ENCODE assay signal across 8 mouse cellular contexts in genomic region chr11:120234776-120235181, GRCm38 (mm10). TPM values are rescaled to one million over a fixed set of nuclear protein-coding genes. Genes with fewer than 3 reads are reported as not detected.
DNase-seq lines count a peak whose midpoint lies in the region; ATAC-seq and TF ChIP-seq lines count a peak whose summit lies in the region.

No protein-coding gene starts in this region.

- H3K27me3 ChIP-seq in G1E (ENCODE audit: insufficient read depth, low read length): peaks cover 75% of the 10 kb centered on the region
- H3K27me3 ChIP-seq in hindbrain, embryonic 11.5 days (ENCODE audit: control insufficient read depth, insufficient read depth, low read length): no peaks in the 10 kb centered on the region
- H3K27me3 ChIP-seq in liver, embryonic 14.5 days (ENCODE audit: control insufficient read depth, insufficient read depth, low read length): peaks cover 89% of the 10 kb centered on the region
- H3K27me3 ChIP-seq in stomach, postnatal 0 days (ENCODE audit: control insufficient read depth, insufficient read depth, low read length): no peaks in the 10 kb centered on the region

- no peak for TF ChIP-seq EP300 in liver, embryonic 14.5 days (IDR thresholded peaks at IDR 0.05; ENCODE audit: low read depth)
- no peak for TF ChIP-seq EP300 in stomach, postnatal 0 days (optimal IDR thresholded peaks at IDR 0.05)

- H3K4me3 ChIP-seq in left cerebral cortex, adult 2 months: peak overlapping the region; percentile 89
- H3K4me3 ChIP-seq in G1E (ENCODE audit: low read depth, low read length): peak overlapping the region; percentile 6; the same call in 1 of the 2 replicates
- H3K4me3 ChIP-seq in hindbrain, embryonic 11.5 days (ENCODE audit: low read depth, low read length): peak overlapping the region; percentile 87
- H3K4me3 ChIP-seq in liver, embryonic 14.5 days (ENCODE audit: insufficient read depth in 1 of 2, low read depth in 2 of 2, low read length in 2 of 2): peak overlapping the region; percentile 58 to 63
- H3K4me3 ChIP-seq in stomach, postnatal 0 days (ENCODE audit: low read depth, low read length): peak overlapping the region; percentile 64

- TF ChIP-seq CTCF in left cerebral cortex, adult 2 months (IDR thresholded peaks at IDR 0.05): no peak
- TF ChIP-seq CTCF in G1E (IDR thresholded peaks at IDR 0.05; ENCODE audit: low read depth, low read length): no peak
- TF ChIP-seq CTCF in liver, embryonic 14.5 days (IDR thresholded peaks at IDR 0.05; ENCODE audit: low read depth): no peak
- no peak for TF ChIP-seq CTCF in stomach, postnatal 0 days (IDR thresholded peaks at IDR 0.05; ENCODE audit: low read depth)

- peaks cover 54% of the 10 kb centered on the region for H3K9me3 ChIP-seq in G1E (replicated peaks)
- no peaks in the 10 kb centered on the region for H3K9me3 ChIP-seq in hindbrain, embryonic 11.5 days (ENCODE audit: control insufficient read depth, low read length)
- no peaks in the 10 kb centered on the region for H3K9me3 ChIP-seq in liver, embryonic 14.5 days (ENCODE audit: control insufficient read depth, low read length)
- no peaks in the 10 kb centered on the region for H3K9me3 ChIP-seq in stomach, postnatal 0 days (ENCODE audit: control insufficient read depth, low read length)

- H3K27ac ChIP-seq in left cerebral cortex, adult 2 months: peak overlapping the region; percentile 95
- peak overlapping the region; percentile 99 for H3K27ac ChIP-seq in hindbrain, embryonic 11.5 days (ENCODE audit: low read depth, low read length)
- no peak overlapping the region for H3K27ac ChIP-seq in liver, embryonic 14.5 days
- peak overlapping the region; percentile 92 for H3K27ac ChIP-seq in stomach, postnatal 0 days (replicated peaks)

- H3K4me2 ChIP-seq in hindbrain, embryonic 11.5 days (replicated peaks; ENCODE audit: low read depth, low read length): peak overlapping the region; percentile 95
- peak overlapping the region; percentile 71 for H3K4me2 ChIP-seq in liver, embryonic 14.5 days (ENCODE audit: low read depth)
- H3K4me2 ChIP-seq in stomach, postnatal 0 days (replicated peaks; ENCODE audit: low read depth): peak overlapping the region; percentile 100

- intact Hi-C loops in left cerebral cortex, adult 2 months (cut with DNase I): loop anchor here (5.0 kb wide), 1 partner anchor 113 kb away; the partner anchor contains the start of gene Actg1

- peaks cover 21% of the 10 kb centered on the region for H3K4me1 ChIP-seq in G1E (ENCODE audit: insufficient read depth, low read depth, low read length)
- peaks cover 14% of the 10 kb centered on the region for H3K4me1 ChIP-seq in hindbrain, embryonic 11.5 days (replicated peaks; ENCODE audit: control insufficient read depth, insufficient read depth, low read length)
- peaks cover 9 to 15% of the 10 kb centered on the region in 2 experiments for H3K4me1 ChIP-seq in liver, embryonic 14.5 days (replicated peaks; ENCODE audit: control insufficient read depth in 2 of 2, insufficient read depth in 2 of 2, low read length in 1 of 2)
- H3K4me1 ChIP-seq in stomach, postnatal 0 days (replicated peaks; ENCODE audit: control insufficient read depth, insufficient read depth): peaks cover 16% of the 10 kb centered on the region; the same call in 1 of the 2 replicates

- H3K36me3 ChIP-seq in G1E (replicated peaks): no peaks in the 10 kb centered on the region
- H3K36me3 ChIP-seq in hindbrain, embryonic 11.5 days (ENCODE audit: control insufficient read depth, insufficient read depth, low read length): no peaks in the 10 kb centered on the region
- no peaks in the 10 kb centered on the region for H3K36me3 ChIP-seq in liver, embryonic 14.5 days (replicated peaks; ENCODE audit: control insufficient read depth, insufficient read depth, low read depth)
- H3K36me3 ChIP-seq in stomach, postnatal 0 days (ENCODE audit: control insufficient read depth, insufficient read depth, low read length): no peaks in the 10 kb centered on the region

- WGBS in hindbrain, embryonic 11.5 days: under 1% methylated on average over 39 of the region's 39 CpGs
- WGBS in liver, embryonic 14.5 days (ENCODE audit: insufficient replicate concordance): under 1% methylated on average over 38 of the region's 39 CpGs
- WGBS in stomach, postnatal 0 days: under 1% methylated on average over 38 of the region's 39 CpGs

- peak in 1 of 2 experiments; percentile 53 for DNase-seq in left cerebral cortex, adult 2 months (ENCODE audit: extremely low spot score in 1 of 2, low spot score in 2 of 2)
- no peak for DNase-seq in left cerebral cortex, adult 11 months (ENCODE audit: low spot score)
- DNase-seq in G1E (ENCODE audit: low spot score): no peak
- peak; percentile 81 for DNase-seq in embryo, embryonic 10.5 days (ENCODE audit: low spot score)
- peak; percentile 84 for DNase-seq in hindbrain, embryonic 11.5 days (ENCODE audit: low spot score)
- no peak for DNase-seq in liver, embryonic 14.5 days (ENCODE audit: low read depth in 3 of 3, low spot score in 3 of 3)
- peak; percentile 69 for DNase-seq in stomach, postnatal 0 days (ENCODE audit: low spot score)
- no peak for DNase-seq in layer of hippocampus, postnatal 14 days (ENCODE audit: low spot score in 2 of 2)

- peak overlapping the region; percentile 99 for H3K9ac ChIP-seq in hindbrain, embryonic 11.5 days (ENCODE audit: low read depth, low read length)
- peak overlapping the region; percentile 67 for H3K9ac ChIP-seq in liver, embryonic 14.5 days (replicated peaks)
- peak overlapping the region; percentile 90 for H3K9ac ChIP-seq in stomach, postnatal 0 days (ENCODE audit: low read length)

- no peak for ATAC-seq in G1E (ENCODE audit: extremely low read depth, insufficient number of reproducible peaks, low FRiP score, poor library complexity, severe bottlenecking)
- no peak for ATAC-seq in hindbrain, embryonic 11.5 days (ENCODE audit: low FRiP score)
- no peak for ATAC-seq in liver, embryonic 14.5 days (ENCODE audit: insufficient read depth)
- no peak for ATAC-seq in stomach, postnatal 0 days (ENCODE audit: low FRiP score, low TSS enrichment)

RNA-seq across cellular contexts. Expression of gene Bahcc1, which starts 2.0 kb away (rescaled TPM):
- 10 to 100 TPM; 20.6 to 21.3 TPM for total RNA-seq in left cerebral cortex, adult 2 months (2021)
- total RNA-seq in G1E (2014; fragmentation: Nextera tagmentation): 0.10 TPM in 1 of 2 replicates, not detected in the other
- 0.05 and 0.12 TPM in 2 replicates for total RNA-seq in G1E (2017)
- 0.42 and 0.50 TPM in 2 replicates for polyA plus RNA-seq in G1E (2012)
- 18.1 and 23.1 TPM in 2 replicates for polyA plus RNA-seq in hindbrain, embryonic 11.5 days (2014; fragmentation: Nextera tagmentation; extraction: Ambion mirVana)
- 1.5 and 1.6 TPM in 2 replicates for polyA plus RNA-seq in liver, embryonic 14.5 days (2012; rRNA removed)
- polyA plus RNA-seq in liver, embryonic 14.5 days (2014; fragmentation: Nextera tagmentation; extraction: Ambion mirVana): 0.75 and 1.2 TPM in 2 replicates
- polyA plus RNA-seq in stomach, postnatal 0 days (2015; fragmentation: Nextera tagmentation; extraction: Ambion mirVana): 2.7 and 2.9 TPM in 2 replicates
- 10 to 100 TPM; 20.3 to 20.7 TPM for total RNA-seq in layer of hippocampus, postnatal 14 days (2021)

Comparison
In these comparisons a context has a peak if more than half of its experiments do, and no peak if none do; other contexts are left out.
1. DNase-seq: peak in embryo, embryonic 10.5 days (single experiment), hindbrain, embryonic 11.5 days (single experiment) and stomach, postnatal 0 days (single experiment); none in left cerebral cortex, adult 11 months (single experiment), G1E (single experiment), liver, embryonic 14.5 days (0 of 3) and layer of hippocampus, postnatal 14 days (0 of 2).
2. H3K4me3 ChIP-seq: peak in every context shown above with its lines; median percentile 89 in left cerebral cortex, adult 2 months; 87 in hindbrain, embryonic 11.5 days; 64 in stomach, postnatal 0 days; 60 in liver, embryonic 14.5 days; 6 in G1E.
3. Peak in every context shown above with its lines, with median percentiles within 50 percentile points of each other: H3K4me2 ChIP-seq and H3K9ac ChIP-seq.